Mouse (Mus musculus) brain, embryonic 14.5 days (tissue): ENCODE measurements around the gene Cdc25b.

Experiments used
- CTCF ChIP-seq: fragments of 200-500 bp; IDR thresholded peaks from 2 replicates; pipeline ENCODE4 v1.5.1; 2012; ENCODE audit warnings: inconsistent platforms, mild to moderate bottlenecking, moderate library complexity, borderline replicate concordance; ENCODE audit not compliant: insufficient read depth, insufficient read length; ENCODE audit errors: extremely low read depth
- POLR2A ChIP-seq: fragments of 200-500 bp; IDR thresholded peaks from 2 replicates; pipeline ENCODE4 v1.6.1; 2012; ENCODE audit warnings: mild to moderate bottlenecking, inconsistent platforms, borderline replicate concordance; ENCODE audit not compliant: poor library complexity, insufficient read depth, insufficient read length, severe bottlenecking; ENCODE audit errors: extremely low read depth

DNA sequence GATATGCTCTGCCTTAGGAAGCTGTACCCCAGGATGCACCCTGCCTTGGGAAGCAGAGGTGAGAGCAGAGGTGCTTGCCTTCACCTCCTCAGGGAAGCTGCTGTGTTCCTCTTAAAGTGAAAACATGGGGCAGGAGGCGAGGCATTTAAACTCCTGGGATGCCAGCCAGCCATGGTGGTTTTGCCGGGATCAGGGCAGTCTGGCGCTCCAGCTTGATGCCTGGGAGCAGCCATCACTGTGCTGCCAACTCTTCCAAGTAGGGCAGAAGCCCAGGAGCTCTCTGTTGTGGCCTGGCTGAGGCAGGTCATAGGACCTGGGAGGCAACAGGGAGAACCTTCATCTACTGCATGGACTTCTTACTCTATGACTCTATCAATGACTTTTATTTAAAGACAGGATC lies 14.5 kb downstream of the Cdc25b start:
- TF ChIP-seq CTCF (no peak), POLR2A (no peak)
